Mouse (Mus musculus): Measurements from ENCODE around the gene Abca4. TPM values are rescaled to one million over a fixed set of nuclear protein-coding genes. Genes with fewer than 3 reads are reported as not detected.

Abca4 gene
- total and polyA plus RNA-seq, 2 experiments from 2014 or later = 1.1 to 3.1 TPM

GRCm38 (mm10) chr3:122203675-122204329 is 159.6 kb downstream of the Abca4 start:
- no peak for TF ChIP-seq CTCF (IDR thresholded peaks at IDR 0.05; ENCODE audit: low read depth)
- H3K4me3 ChIP-seq (ENCODE audit: low read depth, low read length) = no peak overlapping the region
- ATAC-seq (no peak), DNase-seq (no peak)
- no peak overlapping the region for H3K9ac ChIP-seq
- no peaks in the 10 kb centered on the region for H3K4me1 ChIP-seq (ENCODE audit: insufficient read depth)
- H3K9me3 ChIP-seq (ENCODE audit: low read length) = no peaks in the 10 kb centered on the region
- H3K36me3 ChIP-seq (ENCODE audit: insufficient read depth) = no peaks in the 10 kb centered on the region
- H3K27me3 ChIP-seq (ENCODE audit: insufficient read depth, low read length) = no peaks in the 10 kb centered on the region
- no peak overlapping the region for H3K27ac ChIP-seq (ENCODE audit: low read depth, low read length)
- H3K4me2 ChIP-seq (ENCODE audit: low read depth) = no peak overlapping the region
- 84% methylated on average over 9 of the region's 9 CpGs for WGBS

- 80% methylated on average over 6 of the region's 6 CpGs for WGBS
- Histone ChIP-seq H3K4me2 (ENCODE audit: low read depth) (no peak overlapping the region), H3K4me1 (ENCODE audit: insufficient read depth) (no peaks in the 10 kb centered on the region), H3K9ac (no peak overlapping the region), H3K9me3 (ENCODE audit: low read length) (no peaks in the 10 kb centered on the region), H3K27me3 (ENCODE audit: insufficient read depth, low read length) (no peaks in the 10 kb centered on the region), H3K4me3 (ENCODE audit: low read depth, low read length) (no peak overlapping the region), H3K27ac (ENCODE audit: low read depth, low read length) (no peak overlapping the region), H3K36me3 (ENCODE audit: insufficient read depth) (no peaks in the 10 kb centered on the region)
- TF ChIP-seq CTCF (IDR thresholded peaks at IDR 0.05; ENCODE audit: low read depth) = no peak
- no peak for DNase-seq
- ATAC-seq = no peak
Measured at GRCm38 (mm10) chr3:122205753-122206152, 161.5 kb downstream of the Abca4 start.

GRCm38 (mm10) chr3:122206279-122207070 is 162.2 kb downstream of the Abca4 start:
- WGBS = 40% methylated on average over 8 of the region's 8 CpGs
- ATAC-seq = no peak
- Histone ChIP-seq H3K9me3 (ENCODE audit: low read length) (no peaks in the 10 kb centered on the region), H3K4me1 (ENCODE audit: insufficient read depth) (no peaks in the 10 kb centered on the region), H3K9ac (no peak overlapping the region), H3K4me2 (ENCODE audit: low read depth) (no peak overlapping the region), H3K4me3 (ENCODE audit: low read depth, low read length) (no peak overlapping the region), H3K27ac (ENCODE audit: low read depth, low read length) (no peak overlapping the region), H3K27me3 (ENCODE audit: insufficient read depth, low read length) (no peaks in the 10 kb centered on the region), H3K36me3 (ENCODE audit: insufficient read depth) (no peaks in the 10 kb centered on the region)
- DNase-seq = no peak
- no peak for TF ChIP-seq CTCF (IDR thresholded peaks at IDR 0.05; ENCODE audit: low read depth)

DNA sequence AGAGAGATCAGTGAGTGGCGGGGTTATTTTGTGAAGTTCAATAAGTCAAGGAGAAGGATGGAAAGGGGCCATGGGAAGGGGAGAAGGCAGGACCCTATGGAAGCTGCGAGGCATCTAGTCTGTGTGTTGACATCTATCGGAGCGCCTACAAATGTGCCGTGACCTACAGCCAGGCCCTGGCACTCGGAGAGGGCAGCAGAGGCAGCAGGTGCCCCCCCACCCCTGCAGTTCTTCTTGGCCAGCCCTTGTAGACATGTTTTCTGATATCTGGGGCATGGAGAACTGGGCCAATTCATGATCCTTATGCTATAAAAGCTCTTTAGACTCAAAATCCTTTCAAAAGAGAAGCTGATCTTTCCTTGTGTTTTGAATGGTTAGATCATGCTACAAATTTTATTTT is 163.5 kb downstream of the Abca4 start:
- Histone ChIP-seq H3K36me3 (ENCODE audit: insufficient read depth) (no peaks in the 10 kb centered on the region), H3K4me1 (ENCODE audit: insufficient read depth) (no peaks in the 10 kb centered on the region), H3K4me2 (ENCODE audit: low read depth) (no peak overlapping the region), H3K4me3 (ENCODE audit: low read depth, low read length) (no peak overlapping the region), H3K9ac (no peak overlapping the region), H3K9me3 (ENCODE audit: low read length) (no peaks in the 10 kb centered on the region), H3K27ac (ENCODE audit: low read depth, low read length) (no peak overlapping the region), H3K27me3 (ENCODE audit: insufficient read depth, low read length) (no peaks in the 10 kb centered on the region)
- DNase-seq = no peak
- WGBS = 91% methylated on average over 6 of the region's 6 CpGs
- no peak for TF ChIP-seq CTCF (IDR thresholded peaks at IDR 0.05; ENCODE audit: low read depth)
- no peak for ATAC-seq

DNA sequence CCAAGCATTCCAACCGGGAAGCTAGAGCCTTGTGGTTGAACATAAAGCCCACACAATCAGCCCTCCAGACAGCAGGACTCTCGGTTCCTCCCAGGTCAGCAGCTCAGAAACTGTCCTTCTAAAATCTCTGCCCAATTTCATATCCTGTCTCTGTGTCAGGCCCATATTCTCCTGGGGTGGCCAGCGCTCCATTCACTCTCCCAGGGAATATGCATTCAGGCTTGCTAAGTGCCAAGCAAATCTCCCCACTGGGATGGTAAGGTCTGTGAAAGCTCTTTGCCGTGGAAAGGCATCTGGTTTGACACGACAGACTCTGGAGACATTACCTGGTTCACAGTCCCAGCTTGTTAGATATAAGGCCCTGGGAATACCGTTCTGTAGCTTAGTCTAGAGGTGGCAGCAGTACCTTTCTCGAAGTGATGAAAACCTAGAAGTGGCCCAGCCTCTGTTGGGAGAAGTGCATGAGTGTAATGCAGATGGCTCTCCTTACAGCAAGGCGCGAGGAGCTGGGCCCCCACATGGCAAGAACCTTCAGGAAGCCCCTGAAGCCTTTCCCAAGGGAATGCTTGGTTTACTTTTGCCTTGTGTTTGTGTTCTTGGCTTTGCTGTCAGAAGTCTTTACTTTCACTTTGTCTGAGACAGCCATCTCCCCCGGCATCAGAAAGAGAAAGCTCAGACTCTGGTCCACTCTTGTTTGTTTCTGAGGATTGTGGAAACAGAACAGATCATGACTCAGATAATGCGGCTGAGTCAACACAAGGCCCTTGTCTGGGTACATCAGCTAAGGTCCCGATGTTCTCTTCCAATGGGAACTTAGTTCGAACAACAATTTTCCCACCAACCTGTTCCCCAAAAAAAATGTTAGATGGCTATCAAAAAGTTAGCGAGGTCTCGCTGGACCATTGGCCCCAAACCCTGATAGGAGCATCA is 164.3 kb downstream of the Abca4 start:
- Histone ChIP-seq H3K36me3 (ENCODE audit: insufficient read depth) (no peaks in the 10 kb centered on the region), H3K27ac (ENCODE audit: low read depth, low read length) (no peak overlapping the region), H3K4me3 (ENCODE audit: low read depth, low read length) (no peak overlapping the region), H3K9me3 (ENCODE audit: low read length) (no peaks in the 10 kb centered on the region), H3K4me1 (ENCODE audit: insufficient read depth) (no peaks in the 10 kb centered on the region), H3K27me3 (ENCODE audit: insufficient read depth, low read length) (no peaks in the 10 kb centered on the region), H3K9ac (no peak overlapping the region), H3K4me2 (ENCODE audit: low read depth) (no peak overlapping the region)
- DNase-seq = no peak
- no peak for TF ChIP-seq CTCF (IDR thresholded peaks at IDR 0.05; ENCODE audit: low read depth)
- WGBS = 91% methylated on average over 15 of the region's 15 CpGs
- ATAC-seq = no peak

DNA sequence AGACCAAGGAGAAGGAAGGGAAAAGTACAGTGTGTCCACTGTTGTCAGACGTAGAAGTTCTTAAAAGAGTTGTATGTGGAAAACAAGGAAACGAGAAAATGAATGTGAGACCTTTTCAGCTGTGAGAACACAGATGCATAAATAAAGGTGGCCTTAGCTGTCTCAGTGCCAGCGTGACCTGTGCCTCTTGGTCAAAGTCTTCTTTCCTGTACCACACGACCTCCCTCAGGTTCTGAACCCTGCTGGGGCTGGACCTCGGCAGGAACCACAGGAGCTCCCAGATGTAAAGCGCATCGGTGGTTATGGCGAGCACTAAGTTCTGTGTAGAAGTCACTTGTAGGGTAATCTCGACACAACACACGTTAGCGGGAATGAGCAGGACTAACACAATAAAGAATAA is 165.3 kb downstream of the Abca4 start:
- H3K9me3 ChIP-seq (ENCODE audit: low read length) = no peaks in the 10 kb centered on the region
- DNase-seq = no peak
- no peaks in the 10 kb centered on the region for H3K4me1 ChIP-seq (ENCODE audit: insufficient read depth)
- TF ChIP-seq CTCF (IDR thresholded peaks at IDR 0.05; ENCODE audit: low read depth) = no peak
- 92% methylated on average over 11 of the region's 11 CpGs for WGBS
- H3K4me2 ChIP-seq (ENCODE audit: low read depth) = no peak overlapping the region
- H3K27ac ChIP-seq (ENCODE audit: low read depth, low read length) = no peak overlapping the region
- H3K27me3 ChIP-seq (ENCODE audit: insufficient read depth, low read length) = no peaks in the 10 kb centered on the region
- no peak for ATAC-seq
- no peak overlapping the region for H3K4me3 ChIP-seq (ENCODE audit: low read depth, low read length)
- no peak overlapping the region for H3K9ac ChIP-seq
- no peaks in the 10 kb centered on the region for H3K36me3 ChIP-seq (ENCODE audit: insufficient read depth)
